Mouse (Mus musculus): Measurements from ENCODE around the gene Tap2.

Tap2 gene

GRCm38 (mm10) chr17:34203444-34203843 lies at the start of gene Tap2:
Gene Tap2, plus strand, starts transcription at chr17:34203527.
- DNase-seq (ENCODE audit: low read depth, low spot score), result peak; percentile 34

- DNase-seq (ENCODE audit: low read depth, low spot score), result no peak
These were observed 47.8 kb upstream of the Tap2 start for GRCm38 (mm10) chr17:34155534-34155933.

- peak; percentile 26 for DNase-seq (ENCODE audit: low read depth, low spot score)
These were observed 39.0 kb upstream of the Tap2 start for GRCm38 (mm10) chr17:34164202-34164895.

GRCm38 (mm10) chr17:34165033-34165730 lies 38.1 kb upstream of the Tap2 start:
- DNase-seq (ENCODE audit: low read depth, low spot score), result no peak

GRCm38 (mm10) chr17:34169279-34169678 lies 34.0 kb upstream of the Tap2 start:
- peak; percentile 75 for DNase-seq (ENCODE audit: low read depth, low spot score)

GRCm38 (mm10) chr17:34170487-34170876 lies 32.8 kb upstream of the Tap2 start:
- DNase-seq (ENCODE audit: low read depth, low spot score), result no peak

GRCm38 (mm10) chr17:34170877-34171498 lies 32.3 kb upstream of the Tap2 start:
- DNase-seq (ENCODE audit: low read depth, low spot score), result peak; percentile 88

GRCm38 (mm10) chr17:34172528-34172927 lies 30.8 kb upstream of the Tap2 start:
- no peak for DNase-seq (ENCODE audit: low read depth, low spot score)

GRCm38 (mm10) chr17:34174075-34174474 lies 29.3 kb upstream of the Tap2 start:
- DNase-seq (ENCODE audit: low read depth, low spot score), result no peak

GRCm38 (mm10) chr17:34177179-34177578 lies 26.1 kb upstream of the Tap2 start:
- DNase-seq (ENCODE audit: low read depth, low spot score), result no peak

GRCm38 (mm10) chr17:34179019-34179418 lies 24.3 kb upstream of the Tap2 start:
- DNase-seq (ENCODE audit: low read depth, low spot score), result no peak

GRCm38 (mm10) chr17:34179913-34180859 lies 23.1 kb upstream of the Tap2 start:
- no peak for DNase-seq (ENCODE audit: low read depth, low spot score)

GRCm38 (mm10) chr17:34183564-34184219 lies 19.6 kb upstream of the Tap2 start:
- no peak for DNase-seq (ENCODE audit: low read depth, low spot score)

GRCm38 (mm10) chr17:34185526-34185925 lies 17.8 kb upstream of the Tap2 start:
- no peak for DNase-seq (ENCODE audit: low read depth, low spot score)

GRCm38 (mm10) chr17:34186885-34187260 lies 16.5 kb upstream of the Tap2 start:
- no peak for DNase-seq (ENCODE audit: low read depth, low spot score)

GRCm38 (mm10) chr17:34187261-34187916 lies 15.9 kb upstream of the Tap2 start, which contains the start of the genes Tap1 and Psmb9:
Gene Tap1, plus strand, starts transcription at chr17:34187553.
Gene Psmb9, minus strand, starts transcription at chr17:34187764.
- peak; percentile 95 for DNase-seq (ENCODE audit: low read depth, low spot score)

GRCm38 (mm10) chr17:34188010-34188409 lies 15.3 kb upstream of the Tap2 start:
- no peak for DNase-seq (ENCODE audit: low read depth, low spot score)

GRCm38 (mm10) chr17:34188986-34189385 lies 14.3 kb upstream of the Tap2 start:
- no peak for DNase-seq (ENCODE audit: low read depth, low spot score)

- no peak for DNase-seq (ENCODE audit: low read depth, low spot score)
These were observed 10.5 kb upstream of the Tap2 start for GRCm38 (mm10) chr17:34192852-34193251.

- DNase-seq (ENCODE audit: low read depth, low spot score), result no peak
These were observed 9.9 kb upstream of the Tap2 start for GRCm38 (mm10) chr17:34193468-34193867.

All from 3T3-L1 (cell line).